In genomic region chr1:90335001-90335747, GRCm38 (mm10) we compare ENCODE assay signal across 8 mouse cellular contexts.
DNase-seq lines count a peak whose midpoint lies in the region; ATAC-seq lines count a peak whose summit lies in the region.

No protein-coding gene starts in this region.

- 41% methylated on average over 25 of the region's 25 CpGs for WGBS in neural tube, embryonic 13.5 days

- no peak overlapping the region for H3K4me3 ChIP-seq in neural tube, embryonic 13.5 days

- H3K9ac ChIP-seq in neural tube, embryonic 13.5 days: no peak overlapping the region

- H3K4me1 ChIP-seq in neural tube, embryonic 13.5 days (replicated peaks): peaks cover 15% of the 10 kb centered on the region

- H3K9me3 ChIP-seq in neural tube, embryonic 13.5 days: no peaks in the 10 kb centered on the region

- no peaks in the 10 kb centered on the region for H3K27me3 ChIP-seq in neural tube, embryonic 13.5 days

- DNase-seq in cerebellum, postnatal 10 days: peak; percentile 52 to 60
- DNase-seq in cerebellum, adult 11 months: no peak
- peak; percentile 55 to 72 for DNase-seq in adrenal gland, postnatal 36 days
- DNase-seq in heart, adult 9 months (ENCODE audit: low spot score in 2 of 2): peak; percentile 34 to 45
- DNase-seq in kidney, postnatal 36 days: peak; percentile 79 to 82
- no peak for DNase-seq in spleen, adult 12 weeks (ENCODE audit: low spot score)
- no peak for DNase-seq in cerebellum, adult 18-20 months

- no peak overlapping the region for H3K4me2 ChIP-seq in neural tube, embryonic 13.5 days

- peak overlapping the region; percentile 2; the same call in 1 of the 2 replicates for H3K27ac ChIP-seq in neural tube, embryonic 13.5 days (replicated peaks)

- no peaks in the 10 kb centered on the region for H3K36me3 ChIP-seq in neural tube, embryonic 13.5 days

- peak; percentile 62 for ATAC-seq in neural tube, embryonic 13.5 days (ENCODE audit: low read depth)

Comparison
In these comparisons a context has a peak if more than half of its experiments do, and no peak if none do; other contexts are left out.
1. DNase-seq: peak in cerebellum, postnatal 10 days (2 of 2), adrenal gland, postnatal 36 days (2 of 2), heart, adult 9 months (2 of 2) and kidney, postnatal 36 days (2 of 2); none in cerebellum, adult 11 months (single experiment), spleen, adult 12 weeks (single experiment) and cerebellum, adult 18-20 months (0 of 2).